Comparison of ENCODE assay signal across 35 mouse cellular contexts in the genomic region with DNA sequence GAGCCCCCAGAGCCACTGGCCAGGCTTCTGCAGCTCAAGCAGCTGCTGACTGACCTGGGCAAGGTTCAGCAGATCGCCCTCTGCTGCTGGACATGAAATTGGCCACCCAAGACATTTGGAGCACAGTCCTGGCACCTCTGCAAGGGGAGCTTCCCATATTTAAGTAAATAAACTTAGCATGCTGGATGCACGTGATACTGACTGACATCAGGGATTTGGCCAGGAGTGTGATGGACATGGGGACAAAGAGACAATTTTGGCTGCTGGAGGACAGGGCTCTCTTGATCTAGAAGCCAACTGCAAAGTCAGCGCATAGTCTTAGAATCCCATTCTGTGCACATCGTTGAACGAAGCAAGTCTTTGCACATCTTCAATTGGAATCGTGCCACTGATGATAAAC. TPM values are rescaled to one million over a fixed set of nuclear protein-coding genes. Genes with fewer than 3 reads are reported as not detected.
"Had no signal": no experiment of that assay in that cellular context is flagged by ENCODE, and none has a peak within 500 bp of the region (broad histone marks: within the 10 kb centered on the region; RNA-seq: fewer than 3 reads in every experiment).

No protein-coding gene starts in this region.

- H3K9ac ChIP-seq: heart, embryonic 12.5 days; hindbrain, embryonic 12.5 days; hindbrain, embryonic 14.5 days; intestine, embryonic 15.5 days; kidney, embryonic 15.5 days; limb, embryonic 12.5 days; liver, embryonic 14.5 days had no signal

- H3K4me3 ChIP-seq: heart, embryonic 10.5 days; heart, embryonic 12.5 days; hindbrain, embryonic 10.5 days; hindbrain, embryonic 12.5 days; intestine, embryonic 15.5 days; kidney, embryonic 15.5 days; layer of hippocampus, adult 2 months; left cerebral cortex, adult 2 months; limb, embryonic 10.5 days; limb, embryonic 12.5 days had no signal

- H3K36me3 ChIP-seq: heart, embryonic 10.5 days; heart, embryonic 12.5 days; hindbrain, embryonic 10.5 days; hindbrain, embryonic 12.5 days; intestine, embryonic 15.5 days; kidney, embryonic 15.5 days; limb, embryonic 10.5 days; limb, embryonic 12.5 days had no signal

- H3K27me3 ChIP-seq: heart, embryonic 12.5 days; hindbrain, embryonic 12.5 days; intestine, embryonic 15.5 days; kidney, embryonic 15.5 days; limb, embryonic 12.5 days had no signal

- H3K4me2 ChIP-seq: heart, embryonic 12.5 days; hindbrain, embryonic 12.5 days; hindbrain, embryonic 14.5 days; intestine, embryonic 15.5 days; kidney, embryonic 15.5 days; limb, embryonic 12.5 days; liver, embryonic 11.5 days had no signal

- ATAC-seq: hindbrain, embryonic 16.5 days; inflammation-experienced regulatory T-cells, adult 6 months; intestine, embryonic 15.5 days; intestine, postnatal 0 days had no signal

- H3K27ac ChIP-seq: heart, embryonic 10.5 days; hindbrain, embryonic 10.5 days; hindbrain, embryonic 12.5 days; hindbrain, embryonic 14.5 days; intestine, embryonic 15.5 days; kidney, embryonic 15.5 days; kidney, postnatal 0 days; layer of hippocampus, adult 2 months; left cerebral cortex, adult 2 months; limb, embryonic 10.5 days; limb, embryonic 12.5 days; liver, embryonic 14.5 days had no signal

- H3K9me3 ChIP-seq: intestine, embryonic 15.5 days had no signal

- H3K4me1 ChIP-seq: heart, embryonic 10.5 days; heart, embryonic 12.5 days; hindbrain, embryonic 10.5 days; hindbrain, embryonic 12.5 days; intestine, embryonic 15.5 days; kidney, embryonic 15.5 days; limb, embryonic 10.5 days; limb, embryonic 12.5 days had no signal

- DNase-seq: gastrocnemius, postnatal 10 days; gastrocnemius, postnatal 25 days; heart, adult 18-20 months; heart, postnatal 10 days; heart, postnatal 4 days; kidney, postnatal 14 days had no signal

RNA-seq across cellular contexts. Expression of gene Obox8, which starts 25.8 kb away (rescaled TPM):
- total RNA-seq: gastrocnemius, adult 18-20 months; gastrocnemius, postnatal 10 days; gastrocnemius, postnatal 25 days; gastrocnemius, postnatal 4 days; granulocyte monocyte progenitor cell, adult 5-6 weeks; heart, adult 18-20 months; heart, adult 8-10 months; heart, postnatal 10 days; heart, postnatal 25 days; heart, postnatal 4 days; layer of hippocampus, adult 2 months; layer of hippocampus, postnatal 10 days; layer of hippocampus, postnatal 25 days; left cerebral cortex, adult 2 months; left cerebral cortex, postnatal 14 days; left cerebral cortex, postnatal 36 days had no signal
- polyA plus RNA-seq: heart, embryonic 10.5 days; heart, embryonic 12.5 days; heart, embryonic 14.5 days; heart, embryonic 16.5 days; hindbrain, embryonic 10.5 days; hindbrain, embryonic 12.5 days; hindbrain, embryonic 14.5 days; hindbrain, embryonic 16.5 days; intestine, embryonic 15.5 days; intestine, postnatal 0 days; kidney, embryonic 15.5 days; kidney, postnatal 0 days; limb, embryonic 10.5 days; limb, embryonic 12.5 days; limb, embryonic 14.5 days; liver, embryonic 11.5 days; liver, embryonic 14.5 days had no signal

RNA-seq across cellular contexts. Expression of gene Sult2a6, which starts 52.9 kb away (rescaled TPM):
- total RNA-seq: gastrocnemius, adult 18-20 months; gastrocnemius, postnatal 10 days; gastrocnemius, postnatal 25 days; gastrocnemius, postnatal 4 days; granulocyte monocyte progenitor cell, adult 5-6 weeks; heart, adult 18-20 months; heart, adult 8-10 months; heart, postnatal 10 days; heart, postnatal 25 days; heart, postnatal 4 days; layer of hippocampus, adult 2 months; layer of hippocampus, postnatal 10 days; layer of hippocampus, postnatal 25 days; left cerebral cortex, adult 2 months; left cerebral cortex, postnatal 14 days; left cerebral cortex, postnatal 36 days had no signal
- polyA plus RNA-seq: heart, embryonic 10.5 days; heart, embryonic 12.5 days; heart, embryonic 14.5 days; heart, embryonic 16.5 days; hindbrain, embryonic 10.5 days; hindbrain, embryonic 12.5 days; hindbrain, embryonic 14.5 days; hindbrain, embryonic 16.5 days; inflammation-experienced regulatory T-cells, adult 6 months; intestine, embryonic 15.5 days; intestine, postnatal 0 days; kidney, embryonic 15.5 days; kidney, postnatal 0 days; limb, embryonic 10.5 days; limb, embryonic 12.5 days; limb, embryonic 14.5 days; liver, embryonic 11.5 days; liver, embryonic 14.5 days had no signal
